Mouse (Mus musculus) spleen, postnatal 10 days (tissue): Measurements from ENCODE around the gene Stx3.
A peak's percentile ranks its signal among the peaks of the same experiment; 100 is the strongest.

Experiments
- DNase-seq, 2 experiments: peaks; one replicate each; pipeline ENCODE4 v3.0.0; 2021 to 2022; ENCODE audit warnings: low spot score in 2 of 2

Gene Stx3

GRCm38 (mm10) chr19:11807822-11808221, 11.4 kb downstream of the Stx3 start:
- no peak for DNase-seq

GRCm38 (mm10) chr19:11807251-11807650, 12.0 kb downstream of the Stx3 start:
- no peak for DNase-seq

GRCm38 (mm10) chr19:11804423-11804822, 14.8 kb downstream of the Stx3 start:
- no peak for DNase-seq

- DNase-seq, result no peak
Measured at GRCm38 (mm10) chr19:11800531-11801315, 18.5 kb downstream of the Stx3 start.

GRCm38 (mm10) chr19:11794447-11794846, 24.8 kb downstream of the Stx3 start:
- no peak for DNase-seq

- DNase-seq, result no peak
Measured at GRCm38 (mm10) chr19:11793741-11794359, 25.4 kb downstream of the Stx3 start.

GRCm38 (mm10) chr19:11791825-11792224, 27.4 kb downstream of the Stx3 start:
- no peak for DNase-seq

GRCm38 (mm10) chr19:11788876-11789275, 30.3 kb downstream of the Stx3 start:
- no peak for DNase-seq

- DNase-seq, result no peak
Measured at GRCm38 (mm10) chr19:11787826-11788225, 31.4 kb downstream of the Stx3 start.

- no peak for DNase-seq
Measured at GRCm38 (mm10) chr19:11785409-11786154, 33.6 kb downstream of the Stx3 start.

GRCm38 (mm10) chr19:11777191-11777865, 41.9 kb downstream of the Stx3 start:
- peak; percentile 53 to 79 for DNase-seq

GRCm38 (mm10) chr19:11770205-11770892, 48.9 kb downstream of the Stx3 start, which contains the start of gene Mrpl16:
TSS of gene Mrpl16 (plus strand) at chr19:11770391.
- DNase-seq, result peak; percentile 84 to 87

- no peak for DNase-seq
Measured at GRCm38 (mm10) chr19:11769257-11769920, 49.8 kb downstream of the Stx3 start.

GRCm38 (mm10) chr19:11768163-11768562, 51.0 kb downstream of the Stx3 start:
- DNase-seq, result peak in 1 of 2 experiments; percentile 48

GRCm38 (mm10) chr19:11766413-11766812, 52.8 kb downstream of the Stx3 start:
- DNase-seq, result peak; percentile 20 to 26

- DNase-seq, result no peak
Measured at GRCm38 (mm10) chr19:11765059-11765458, 54.1 kb downstream of the Stx3 start.

GRCm38 (mm10) chr19:11747298-11747697, 71.9 kb downstream of the Stx3 start, which contains the start of gene Gif:
TSS of gene Gif (plus strand) at chr19:11747554.
- no peak for DNase-seq

GRCm38 (mm10) chr19:11745680-11746079, 73.5 kb downstream of the Stx3 start:
- DNase-seq, result no peak

- no peak for DNase-seq
Measured at GRCm38 (mm10) chr19:11736455-11736854, 82.7 kb downstream of the Stx3 start.

GRCm38 (mm10) chr19:11730278-11730677, 88.9 kb downstream of the Stx3 start:
- no peak for DNase-seq

GRCm38 (mm10) chr19:11727304-11727703, 91.9 kb downstream of the Stx3 start:
- DNase-seq, result no peak
